11 mouse cellular contexts compared by ENCODE assay signal in the genomic region with DNA sequence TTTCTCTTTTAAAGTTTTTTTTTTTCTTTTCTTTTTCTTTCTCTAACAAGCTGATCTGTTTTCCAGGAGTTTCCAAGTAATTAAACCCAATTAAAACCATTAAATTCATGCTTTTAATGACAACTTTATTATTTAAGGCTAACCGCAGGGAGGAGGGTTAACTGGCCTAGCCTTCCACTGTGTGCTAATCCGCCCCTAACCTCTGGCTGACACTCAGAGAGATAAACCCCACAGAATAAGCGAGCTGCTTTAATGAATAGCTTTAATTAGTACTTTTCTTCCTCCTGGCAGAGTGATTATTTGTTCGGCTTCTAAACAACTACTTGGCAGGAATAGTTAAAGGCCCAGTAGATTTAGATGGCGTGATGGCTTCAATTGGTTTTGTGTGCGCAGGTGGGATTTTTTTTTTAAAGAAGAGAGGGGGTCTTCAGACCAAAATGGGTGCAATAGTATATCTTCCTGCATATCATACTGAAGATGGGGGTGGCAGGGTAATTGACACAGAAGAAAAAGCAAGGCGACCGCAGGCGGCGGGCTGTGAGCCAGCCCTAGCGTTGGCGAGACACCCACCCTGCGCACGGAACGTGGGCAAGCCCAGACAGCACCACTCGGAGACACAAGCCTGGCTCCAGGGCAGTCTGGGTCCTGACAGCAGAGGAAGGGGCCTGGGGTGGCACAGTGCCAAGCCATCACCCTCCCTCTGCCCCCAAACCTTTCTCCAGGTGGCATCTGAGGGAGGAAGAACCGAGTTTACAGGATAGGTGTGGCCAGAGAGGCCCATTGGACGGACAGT.
DNase-seq lines count a peak whose midpoint lies in the region; ATAC-seq and TF ChIP-seq lines count a peak whose summit lies in the region.
"Had no signal": no experiment of that assay in that cellular context is flagged by ENCODE, and none has a peak within 500 bp of the region (broad histone marks: within the 10 kb centered on the region; RNA-seq: fewer than 3 reads in every experiment).

No protein-coding gene starts in this region.

- H3K27ac ChIP-seq in liver, adult 2 months (replicated peaks; ENCODE audit: insufficient read depth, low read depth, low read length): no peak overlapping the region
- no peak overlapping the region for H3K27ac ChIP-seq in liver, postnatal 0 days (ENCODE audit: low read depth)
- H3K27ac ChIP-seq in embryonic facial prominence, embryonic 10.5 days (replicated peaks): 0 out of 2 replicates have a peak overlapping the region, but pooled peaks have one; percentile 37
- peak overlapping the region; percentile 65 for H3K27ac ChIP-seq in forebrain, embryonic 14.5 days (ENCODE audit: low read depth, low read length)

- no peaks in the 10 kb centered on the region for H3K4me1 ChIP-seq in liver, adult 2 months (ENCODE audit: control insufficient read depth, insufficient read depth, low read length)
- H3K4me1 ChIP-seq in liver, postnatal 0 days (ENCODE audit: insufficient read depth): no peaks in the 10 kb centered on the region
- H3K4me1 ChIP-seq in embryonic facial prominence, embryonic 10.5 days: peaks cover 78% of the 10 kb centered on the region
- H3K4me1 ChIP-seq in forebrain, embryonic 14.5 days (ENCODE audit: control insufficient read depth, insufficient read depth, low read length): peaks cover 29% of the 10 kb centered on the region

- H3K9me3 ChIP-seq in liver, postnatal 0 days (ENCODE audit: low read length): no peaks in the 10 kb centered on the region
- no peaks in the 10 kb centered on the region for H3K9me3 ChIP-seq in embryonic facial prominence, embryonic 10.5 days
- no peaks in the 10 kb centered on the region for H3K9me3 ChIP-seq in forebrain, embryonic 14.5 days (replicated peaks; ENCODE audit: control insufficient read depth, low read length)

- H3K9ac ChIP-seq in liver, adult 2 months (ENCODE audit: low read depth, low read length): no peak overlapping the region
- H3K9ac ChIP-seq in liver, postnatal 0 days (replicated peaks): no peak overlapping the region
- H3K9ac ChIP-seq in forebrain, embryonic 14.5 days (ENCODE audit: low read length): no peak overlapping the region; the same call in 1 of the 2 replicates

- H3K27me3 ChIP-seq in liver, adult 2 months (ENCODE audit: control insufficient read depth, insufficient read depth, low read length): no peaks in the 10 kb centered on the region; the same call in 1 of the 2 replicates
- H3K27me3 ChIP-seq in liver, postnatal 0 days (ENCODE audit: insufficient read depth, low read length): no peaks in the 10 kb centered on the region
- peaks cover 42% of the 10 kb centered on the region for H3K27me3 ChIP-seq in embryonic facial prominence, embryonic 10.5 days (replicated peaks; ENCODE audit: low read depth, poor library complexity, severe bottlenecking)
- H3K27me3 ChIP-seq in forebrain, embryonic 14.5 days (replicated peaks; ENCODE audit: control insufficient read depth, insufficient read depth, low read length): no peaks in the 10 kb centered on the region; the same call in 1 of the 2 replicates

- no peak for TF ChIP-seq POLR2A in liver, adult 2 months (IDR thresholded peaks at IDR 0.05; ENCODE audit: extremely low read depth, insufficient read depth, low read length)

- no peak overlapping the region for H3K4me3 ChIP-seq in liver, adult 2 months (ENCODE audit: insufficient read depth, low read depth, low read length)
- no peak overlapping the region for H3K4me3 ChIP-seq in liver, postnatal 0 days (ENCODE audit: low read depth, low read length)
- no peak overlapping the region for H3K4me3 ChIP-seq in embryonic facial prominence, embryonic 10.5 days
- no peak overlapping the region for H3K4me3 ChIP-seq in forebrain, embryonic 14.5 days (ENCODE audit: low read depth, low read length)

- no peak overlapping the region for H3K4me2 ChIP-seq in liver, postnatal 0 days (ENCODE audit: low read depth, low read length)
- H3K4me2 ChIP-seq in forebrain, embryonic 14.5 days (ENCODE audit: low read length): peak overlapping the region; percentile 28
- H3K4me2 ChIP-seq: liver, embryonic 11.5 days had no signal

- 76% methylated on average over 18 of the region's 18 CpGs for WGBS in liver, adult 2 months
- 76% methylated on average over 18 of the region's 18 CpGs for WGBS in liver, postnatal 0 days (ENCODE audit: insufficient replicate concordance)
- WGBS in embryonic facial prominence, embryonic 10.5 days: 56% methylated on average over 18 of the region's 18 CpGs
- WGBS in forebrain, embryonic 14.5 days: 6% methylated on average over 18 of the region's 18 CpGs

- H3K79me2 ChIP-seq in liver, adult 2 months (ENCODE audit: control insufficient read depth, insufficient read depth, low read length): no peaks in the 10 kb centered on the region

- TF ChIP-seq CTCF in liver, adult 2 months (IDR thresholded peaks at IDR 0.05; ENCODE audit: low read depth, low read length): no peak
- TF ChIP-seq CTCF in liver, postnatal 0 days (IDR thresholded peaks at IDR 0.05; ENCODE audit: low read depth): no peak

- no peak for TF ChIP-seq EP300 in liver, postnatal 0 days (IDR thresholded peaks at IDR 0.05; ENCODE audit: low read depth)

- peak; percentile 15 for DNase-seq in liver, adult 2 months (ENCODE audit: extremely low read depth, low read depth, low spot score)
- DNase-seq in liver, postnatal 0 days: no peak
- no peak for DNase-seq in embryonic facial prominence, embryonic 10.5 days (ENCODE audit: low spot score)
- peak; percentile 92 for DNase-seq in forebrain, embryonic 14.5 days (ENCODE audit: low spot score)
- DNase-seq in retina, embryonic 14.5 days (ENCODE audit: low spot score): peak; percentile 87
- no peak for DNase-seq in heart, postnatal 4 days
- DNase-seq in left cerebral cortex, adult 9 months (ENCODE audit: low spot score in 2 of 2): no peak
- DNase-seq: kidney, postnatal 10 days; lung, postnatal 36 days; thymus, adult 2 months had no signal

- H3K36me3 ChIP-seq in liver, adult 2 months (ENCODE audit: control insufficient read depth, insufficient read depth, low read length): no peaks in the 10 kb centered on the region
- H3K36me3 ChIP-seq in liver, postnatal 0 days (replicated peaks; ENCODE audit: insufficient read depth, low read length): no peaks in the 10 kb centered on the region
- no peaks in the 10 kb centered on the region for H3K36me3 ChIP-seq in embryonic facial prominence, embryonic 10.5 days (replicated peaks)
- H3K36me3 ChIP-seq in forebrain, embryonic 14.5 days (ENCODE audit: control insufficient read depth, insufficient read depth, low read length): no peaks in the 10 kb centered on the region

- no peak for ATAC-seq in liver, postnatal 0 days
- peak; percentile 83 for ATAC-seq in forebrain, embryonic 14.5 days

Comparison
In these comparisons a context has a peak if more than half of its experiments do, and no peak if none do; other contexts are left out.
1. DNase-seq: peak in liver, adult 2 months (single experiment), forebrain, embryonic 14.5 days (single experiment) and retina, embryonic 14.5 days (single experiment); none in liver, postnatal 0 days (single experiment), embryonic facial prominence, embryonic 10.5 days (single experiment), heart, postnatal 4 days (single experiment) and left cerebral cortex, adult 9 months (0 of 2).
2. H3K27ac ChIP-seq: peak in embryonic facial prominence, embryonic 10.5 days (single experiment) and forebrain, embryonic 14.5 days (single experiment); none in liver, adult 2 months (single experiment) and liver, postnatal 0 days (single experiment).